Mouse (Mus musculus): ENCODE measurements around the gene Tmem243. TPM values are rescaled to one million over a fixed set of nuclear protein-coding genes. Genes with fewer than 3 reads are reported as not detected.

The Tmem243 gene
- 11.2 TPM for polyA plus RNA-seq (2021)

- peaks cover 25% of the 10 kb centered on the region for H3K27me3 ChIP-seq
- peak; percentile 98 for ATAC-seq
- POLR2A ChIA-PET, result interaction anchor here (1.6 kb wide), 1 partner anchor 30 kb away, joined by 6 read pairs; no protein-coding TSS in a partner anchor
- in situ Hi-C loops (cut with MboI; ENCODE audit: low pct_unique_long_range_greater_than_20kb), result loop anchor here (25.0 kb wide), 3 partner anchors 463 to 938 kb away; no protein-coding TSS in a partner anchor
- no peak for DNase-seq (ENCODE audit: low read depth, low spot score)
- TF ChIP-seq CTCF (IDR thresholded peaks at IDR 0.05), result no peak
- CTCF ChIA-PET, result interaction anchor here (1.2 to 1.7 kb wide), 2 partner anchors 12 to 36 kb away, joined by 3 to 7 read pairs; no protein-coding TSS in a partner anchor
These were observed at the start of gene Tmem243 for GRCm38 (mm10) chr5:9100207-9100848. Tmem243 (plus strand) TSS chr5:9100668.

GRCm38 (mm10) chr5:9056020-9056660, 44.3 kb upstream of the Tmem243 start:
- ChIA-PET POLR2A (interaction anchor here (0.6 kb wide), 3 partner anchors 51 to 100 kb away, joined by 3 to 4 read pairs (median 3); partner anchors contain the start of gene Crot), CTCF (interaction anchor here (0.7 to 3.0 kb wide), 19 partner anchors 8 to 647 kb away, joined by 3 to 40 read pairs (median 4); partner anchors contain the start of gene Crot)
- no peaks in the 10 kb centered on the region for H3K27me3 ChIP-seq
- ATAC-seq (no peak), DNase-seq (ENCODE audit: low read depth, low spot score) (no peak)
- in situ Hi-C loops (cut with MboI; ENCODE audit: low pct_unique_long_range_greater_than_20kb), result no loop called here
- TF ChIP-seq CTCF (IDR thresholded peaks at IDR 0.05), result peak; percentile 69

GRCm38 (mm10) chr5:9057277-9057879, 43.1 kb upstream of the Tmem243 start:
- no peak for TF ChIP-seq CTCF (IDR thresholded peaks at IDR 0.05)
- ATAC-seq (peak; percentile 67), DNase-seq (ENCODE audit: low read depth, low spot score) (no peak)
- CTCF ChIA-PET, result interaction anchor here (1.0 to 3.0 kb wide), 4 partner anchors 12 to 117 kb away, joined by 5 to 40 read pairs (median 12); no protein-coding TSS in a partner anchor
- in situ Hi-C loops (cut with MboI; ENCODE audit: low pct_unique_long_range_greater_than_20kb), result no loop called here
- POLR2A ChIA-PET, result no interaction called here
- no peaks in the 10 kb centered on the region for H3K27me3 ChIP-seq

- H3K27me3 ChIP-seq, result no peaks in the 10 kb centered on the region
- no peak for TF ChIP-seq CTCF (IDR thresholded peaks at IDR 0.05)
- ATAC-seq (peak; percentile 88), DNase-seq (ENCODE audit: low read depth, low spot score) (no peak)
- in situ Hi-C loops (cut with MboI; ENCODE audit: low pct_unique_long_range_greater_than_20kb), result no loop called here
- ChIA-PET POLR2A (interaction anchor here (1.6 kb wide), 1 partner anchor 11 kb away, joined by 4 read pairs; no protein-coding TSS in a partner anchor), CTCF (interaction anchor here (1.1 to 1.7 kb wide), 2 partner anchors 10 to 52 kb away, joined by 3 to 5 read pairs; no protein-coding TSS in a partner anchor)
These were observed 41.0 kb upstream of the Tmem243 start for GRCm38 (mm10) chr5:9059303-9060023.

- CTCF ChIA-PET, result interaction anchor here (1.1 to 1.7 kb wide), 2 partner anchors 9 to 52 kb away, joined by 3 to 5 read pairs; no protein-coding TSS in a partner anchor
- TF ChIP-seq CTCF (IDR thresholded peaks at IDR 0.05), result no peak
- DNase-seq (ENCODE audit: low read depth, low spot score) (no peak), ATAC-seq (no peak)
- H3K27me3 ChIP-seq, result no peaks in the 10 kb centered on the region
- POLR2A ChIA-PET, result interaction anchor here (1.6 kb wide), 1 partner anchor 10 kb away, joined by 4 read pairs; no protein-coding TSS in a partner anchor
- in situ Hi-C loops (cut with MboI; ENCODE audit: low pct_unique_long_range_greater_than_20kb), result no loop called here
These were observed 40.2 kb upstream of the Tmem243 start for GRCm38 (mm10) chr5:9060228-9060627.

GRCm38 (mm10) chr5:9064217-9064616, 36.3 kb upstream of the Tmem243 start:
- ATAC-seq, result no peak
- in situ Hi-C loops (cut with MboI; ENCODE audit: low pct_unique_long_range_greater_than_20kb), result no loop called here
- CTCF ChIA-PET, result interaction anchor here (1.1 to 1.5 kb wide), 4 partner anchors 8 to 63 kb away, joined by 3 to 6 read pairs (median 4); partner anchors contain the start of gene Tmem243

GRCm38 (mm10) chr5:9068886-9069285, 31.6 kb upstream of the Tmem243 start:
- no peak for TF ChIP-seq CTCF (IDR thresholded peaks at IDR 0.05)
- peak; percentile 98 for ATAC-seq
- in situ Hi-C loops (cut with MboI; ENCODE audit: low pct_unique_long_range_greater_than_20kb), result no loop called here
- CTCF ChIA-PET, result interaction anchor here (0.8 to 3.0 kb wide), 5 partner anchors 8 to 58 kb away, joined by 3 to 16 read pairs (median 3); no protein-coding TSS in a partner anchor
- POLR2A ChIA-PET, result no interaction called here
- DNase-seq (ENCODE audit: low read depth, low spot score), result peak; percentile 95
- H3K27me3 ChIP-seq, result no peaks in the 10 kb centered on the region

More at GRCm38 (mm10) chr5:9064217-9064616, 36.3 kb upstream of the Tmem243 start:
- no peaks in the 10 kb centered on the region for H3K27me3 ChIP-seq
- no peak for DNase-seq (ENCODE audit: low read depth, low spot score)
- TF ChIP-seq CTCF (IDR thresholded peaks at IDR 0.05), result no peak
- POLR2A ChIA-PET, result no interaction called here

- ChIA-PET CTCF (interaction anchor here (1.3 to 3.0 kb wide), 6 partner anchors 9 to 59 kb away, joined by 3 to 16 read pairs (median 5); no protein-coding TSS in a partner anchor), POLR2A (interaction anchor here (0.7 to 1.5 kb wide), 3 partner anchors 10 to 31 kb away, joined by 4 to 6 read pairs (median 5); partner anchors contain the start of gene Tmem243)
- TF ChIP-seq CTCF (IDR thresholded peaks at IDR 0.05), result no peak
- in situ Hi-C loops (cut with MboI; ENCODE audit: low pct_unique_long_range_greater_than_20kb), result no loop called here
- DNase-seq (ENCODE audit: low read depth, low spot score) (no peak), ATAC-seq (no peak)
- no peaks in the 10 kb centered on the region for H3K27me3 ChIP-seq
These were observed 30.8 kb upstream of the Tmem243 start for GRCm38 (mm10) chr5:9069599-9070209.

- TF ChIP-seq CTCF (IDR thresholded peaks at IDR 0.05), result no peak
- H3K27me3 ChIP-seq, result no peaks in the 10 kb centered on the region
- ATAC-seq (no peak), DNase-seq (ENCODE audit: low read depth, low spot score) (no peak)
- in situ Hi-C loops (cut with MboI; ENCODE audit: low pct_unique_long_range_greater_than_20kb), result no loop called here
- ChIA-PET POLR2A (interaction anchor here (1.5 kb wide), 1 partner anchor 11 kb away, joined by 4 read pairs; no protein-coding TSS in a partner anchor), CTCF (interaction anchor here (0.7 to 3.0 kb wide), 3 partner anchors 14 to 41 kb away, joined by 3 to 16 read pairs (median 5); no protein-coding TSS in a partner anchor)
These were observed 29.1 kb upstream of the Tmem243 start for GRCm38 (mm10) chr5:9071360-9071759.
